Mouse (Mus musculus): ENCODE results near the gene Fndc3b. TPM values are rescaled to one million over a fixed set of nuclear protein-coding genes. Genes with fewer than 3 reads are reported as not detected.

The Fndc3b gene
- total and polyA plus RNA-seq, 2 experiments from 2014 or later: 16.4 to 57.1 TPM

GRCm38 (mm10) chr3:27624974-27625591 lies 86.0 kb downstream of the Fndc3b start:
- 57% methylated on average over 12 of the region's 12 CpGs for WGBS
- DNase-seq (ENCODE audit: low spot score): no peak

GRCm38 (mm10) chr3:27622451-27622850 lies 88.7 kb downstream of the Fndc3b start:
- Histone ChIP-seq H3K27me3 (ENCODE audit: control insufficient read depth, insufficient read depth, low read length) (no peaks in the 10 kb centered on the region), H3K9ac (replicated peaks; ENCODE audit: low read depth, low read length) (no peak overlapping the region), H3K4me1 (ENCODE audit: control insufficient read depth, insufficient read depth) (peaks cover 35% of the 10 kb centered on the region), H3K4me3 (ENCODE audit: low read depth, low read length) (no peak overlapping the region), H3K36me3 (replicated peaks; ENCODE audit: control insufficient read depth, insufficient read depth, low read length) (no peaks in the 10 kb centered on the region), H3K4me2 (ENCODE audit: low read depth, low read length) (no peak overlapping the region), H3K9me3 (replicated peaks; ENCODE audit: control insufficient read depth, low read length) (no peaks in the 10 kb centered on the region), H3K27ac (ENCODE audit: low read depth) (no peak overlapping the region)
- no peak for TF ChIP-seq EP300 (IDR thresholded peaks at IDR 0.05; ENCODE audit: low read depth)
- no peak for TF ChIP-seq CTCF (IDR thresholded peaks at IDR 0.05; ENCODE audit: low read depth)
- ATAC-seq (ENCODE audit: insufficient read depth, low read depth) (no peak), DNase-seq (ENCODE audit: low spot score) (no peak)
- WGBS: 66% methylated on average over 4 of the region's 4 CpGs

More at GRCm38 (mm10) chr3:27624974-27625591, 86.0 kb downstream of the Fndc3b start:
- Histone ChIP-seq H3K9ac (replicated peaks; ENCODE audit: low read depth, low read length) (no peak overlapping the region), H3K36me3 (replicated peaks; ENCODE audit: control insufficient read depth, insufficient read depth, low read length) (no peaks in the 10 kb centered on the region; the same call in 1 of the 2 replicates), H3K9me3 (replicated peaks; ENCODE audit: control insufficient read depth, low read length) (no peaks in the 10 kb centered on the region), H3K4me2 (ENCODE audit: low read depth, low read length) (0 out of 2 replicates have a peak overlapping the region, but pooled peaks have one; percentile 12), H3K27ac (ENCODE audit: low read depth) (peak overlapping the region; percentile 66), H3K27me3 (ENCODE audit: control insufficient read depth, insufficient read depth, low read length) (no peaks in the 10 kb centered on the region), H3K4me1 (ENCODE audit: control insufficient read depth, insufficient read depth) (peaks cover 26% of the 10 kb centered on the region), H3K4me3 (ENCODE audit: low read depth, low read length) (no peak overlapping the region)
- TF ChIP-seq EP300 (IDR thresholded peaks at IDR 0.05; ENCODE audit: low read depth) (no peak), CTCF (IDR thresholded peaks at IDR 0.05; ENCODE audit: low read depth) (no peak)
- no peak for ATAC-seq (ENCODE audit: insufficient read depth, low read depth)

- Histone ChIP-seq H3K4me3 (ENCODE audit: low read depth, low read length) (no peak overlapping the region), H3K4me2 (ENCODE audit: low read depth, low read length) (no peak overlapping the region), H3K27me3 (ENCODE audit: control insufficient read depth, insufficient read depth, low read length) (no peaks in the 10 kb centered on the region), H3K36me3 (replicated peaks; ENCODE audit: control insufficient read depth, insufficient read depth, low read length) (no peaks in the 10 kb centered on the region), H3K9ac (replicated peaks; ENCODE audit: low read depth, low read length) (no peak overlapping the region), H3K4me1 (ENCODE audit: control insufficient read depth, insufficient read depth) (peaks cover 45% of the 10 kb centered on the region), H3K9me3 (replicated peaks; ENCODE audit: control insufficient read depth, low read length) (no peaks in the 10 kb centered on the region), H3K27ac (ENCODE audit: low read depth) (no peak overlapping the region)
- TF ChIP-seq EP300 (IDR thresholded peaks at IDR 0.05; ENCODE audit: low read depth) (no peak), CTCF (IDR thresholded peaks at IDR 0.05; ENCODE audit: low read depth) (no peak)
- no peak for ATAC-seq (ENCODE audit: insufficient read depth, low read depth)
- WGBS: 68% methylated on average over 4 of the region's 4 CpGs
- DNase-seq (ENCODE audit: low spot score): no peak
Observed at GRCm38 (mm10) chr3:27621176-27621575, 89.9 kb downstream of the Fndc3b start.

- WGBS: 58% methylated on average over 9 of the region's 9 CpGs
- DNase-seq (ENCODE audit: low spot score): no peak
- peaks cover 36% of the 10 kb centered on the region for H3K4me1 ChIP-seq (ENCODE audit: control insufficient read depth, insufficient read depth)
- no peak for ATAC-seq (ENCODE audit: insufficient read depth, low read depth)
- H3K9ac ChIP-seq (replicated peaks; ENCODE audit: low read depth, low read length): 0 out of 2 replicates have a peak overlapping the region, but pooled peaks have one; percentile 8
- H3K27me3 ChIP-seq (ENCODE audit: control insufficient read depth, insufficient read depth, low read length): no peaks in the 10 kb centered on the region
- no peaks in the 10 kb centered on the region for H3K9me3 ChIP-seq (replicated peaks; ENCODE audit: control insufficient read depth, low read length)
- H3K27ac ChIP-seq (ENCODE audit: low read depth): peak overlapping the region; percentile 57
- no peak overlapping the region for H3K4me2 ChIP-seq (ENCODE audit: low read depth, low read length)
- peaks cover 4% of the 10 kb centered on the region for H3K36me3 ChIP-seq (replicated peaks; ENCODE audit: control insufficient read depth, insufficient read depth, low read length)
- TF ChIP-seq EP300 (IDR thresholded peaks at IDR 0.05; ENCODE audit: low read depth) (no peak), CTCF (IDR thresholded peaks at IDR 0.05; ENCODE audit: low read depth) (no peak)
- H3K4me3 ChIP-seq (ENCODE audit: low read depth, low read length): no peak overlapping the region
Observed at GRCm38 (mm10) chr3:27617733-27618132, 93.4 kb downstream of the Fndc3b start.

GRCm38 (mm10) chr3:27617237-27617499 lies 93.9 kb downstream of the Fndc3b start:
- Histone ChIP-seq H3K4me3 (ENCODE audit: low read depth, low read length) (no peak overlapping the region), H3K9ac (replicated peaks; ENCODE audit: low read depth, low read length) (0 out of 2 replicates have a peak overlapping the region, but pooled peaks have one; percentile 8), H3K36me3 (replicated peaks; ENCODE audit: control insufficient read depth, insufficient read depth, low read length) (peaks cover 4% of the 10 kb centered on the region), H3K4me1 (ENCODE audit: control insufficient read depth, insufficient read depth) (peaks cover 36% of the 10 kb centered on the region), H3K27ac (ENCODE audit: low read depth) (peak overlapping the region; percentile 57), H3K4me2 (ENCODE audit: low read depth, low read length) (no peak overlapping the region), H3K27me3 (ENCODE audit: control insufficient read depth, insufficient read depth, low read length) (no peaks in the 10 kb centered on the region), H3K9me3 (replicated peaks; ENCODE audit: control insufficient read depth, low read length) (no peaks in the 10 kb centered on the region)
- no peak for ATAC-seq (ENCODE audit: insufficient read depth, low read depth)
- WGBS: 53% methylated on average over 1 of the region's 1 CpGs
- no peak for TF ChIP-seq CTCF (IDR thresholded peaks at IDR 0.05; ENCODE audit: low read depth)
- TF ChIP-seq EP300 (IDR thresholded peaks at IDR 0.05; ENCODE audit: low read depth): no peak
- DNase-seq (ENCODE audit: low spot score): no peak
